Mouse (Mus musculus) c-Kit-positive CD71-positive TER-119-negative erythroid progenitor cells, embryonic 14.5 days (primary cell): ENCODE measurements around the gene Dennd1b.

ENCODE experiments used
- DNase-seq: peaks from one replicate; pipeline ENCODE4 v3.0.0-alpha.2; 2013; ENCODE audit warnings: low read depth

Gene Dennd1b

DNA sequence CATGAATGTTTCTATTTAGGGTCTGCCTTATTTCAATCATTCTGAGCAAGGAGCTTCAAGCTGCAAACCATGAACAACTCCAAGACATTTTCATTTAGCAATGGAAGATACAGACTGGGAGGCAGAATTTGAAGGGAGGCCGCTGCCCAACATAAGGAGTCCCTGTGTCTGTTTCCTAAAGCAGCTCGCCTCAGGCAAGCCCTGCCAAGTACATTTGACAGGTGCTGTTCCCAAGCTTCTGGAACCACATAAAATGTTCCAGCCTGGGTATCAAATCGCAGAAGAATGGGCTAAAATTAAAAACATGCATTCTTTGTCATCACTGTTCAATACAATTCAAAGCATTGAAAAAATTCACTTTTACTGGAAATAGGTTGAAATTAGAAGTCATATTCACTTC is 229.4 kb downstream of the Dennd1b start:
- no peak for DNase-seq

DNA sequence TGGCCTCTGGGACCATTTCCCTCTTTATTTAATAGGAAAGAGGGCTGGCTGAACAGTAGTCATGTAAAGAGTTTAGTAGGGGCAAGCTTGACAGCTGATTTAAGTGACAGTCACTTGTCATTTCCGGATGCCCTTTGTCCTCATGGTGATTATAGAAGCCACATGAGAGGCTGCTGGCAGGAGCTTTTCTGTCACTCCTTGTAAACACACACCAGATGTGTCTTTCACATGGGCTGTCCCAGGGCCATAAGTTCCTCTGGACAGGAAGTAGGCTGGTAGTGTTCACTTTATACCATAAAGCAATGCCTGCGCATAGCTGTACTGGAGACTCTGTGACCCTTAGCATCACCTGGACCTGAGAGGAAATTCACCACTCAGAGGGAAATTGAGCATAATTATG is 230.8 kb downstream of the Dennd1b start:
- no peak for DNase-seq

DNA sequence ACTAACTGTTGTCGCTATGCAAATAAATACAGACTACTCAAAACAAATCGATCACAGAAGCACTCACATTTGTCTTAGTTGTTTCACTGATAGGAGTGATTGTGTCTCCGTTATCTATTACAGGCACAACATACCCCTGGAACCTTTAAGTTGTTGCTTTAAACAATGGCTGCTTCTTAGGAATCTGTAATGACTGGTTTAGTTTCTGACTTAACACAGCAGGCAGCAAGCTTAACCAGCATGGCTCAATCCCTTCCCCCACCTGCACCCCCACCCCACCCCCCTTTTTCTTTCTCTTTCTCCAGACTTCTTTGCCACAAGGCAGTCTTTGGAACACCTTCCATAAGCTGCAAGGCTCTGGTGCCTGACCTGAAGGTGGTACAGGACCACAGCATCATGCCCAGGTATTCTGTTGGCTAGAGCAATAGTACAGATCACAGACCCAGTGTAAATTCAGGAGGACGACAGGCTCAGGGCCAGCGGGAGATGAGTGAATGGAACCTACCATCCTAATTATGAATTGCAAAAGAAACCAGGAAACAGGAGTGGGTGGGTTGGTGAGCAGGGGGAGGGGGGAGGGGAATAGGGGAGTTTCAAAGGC is 231.3 kb downstream of the Dennd1b start:
- DNase-seq, result no peak

DNA sequence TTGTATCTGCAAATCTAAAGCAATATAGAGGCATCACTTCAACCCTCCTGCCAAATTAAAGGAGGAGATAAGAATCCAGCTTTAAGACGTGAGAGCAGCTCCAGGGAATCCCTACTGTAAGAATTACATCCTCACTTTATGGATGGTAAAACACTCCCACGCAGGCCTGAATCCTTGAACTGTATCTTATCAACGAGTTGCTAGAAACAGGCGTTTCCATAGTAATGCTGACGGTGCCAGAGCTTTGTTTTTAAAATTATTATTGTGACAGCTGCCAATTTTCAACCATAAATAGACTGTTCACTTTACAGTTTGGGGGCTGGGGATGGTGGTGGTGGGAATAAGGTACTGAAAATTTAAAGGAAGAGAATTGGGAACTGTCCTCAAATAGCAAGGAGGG is 239.8 kb downstream of the Dennd1b start:
- no peak for DNase-seq

DNA sequence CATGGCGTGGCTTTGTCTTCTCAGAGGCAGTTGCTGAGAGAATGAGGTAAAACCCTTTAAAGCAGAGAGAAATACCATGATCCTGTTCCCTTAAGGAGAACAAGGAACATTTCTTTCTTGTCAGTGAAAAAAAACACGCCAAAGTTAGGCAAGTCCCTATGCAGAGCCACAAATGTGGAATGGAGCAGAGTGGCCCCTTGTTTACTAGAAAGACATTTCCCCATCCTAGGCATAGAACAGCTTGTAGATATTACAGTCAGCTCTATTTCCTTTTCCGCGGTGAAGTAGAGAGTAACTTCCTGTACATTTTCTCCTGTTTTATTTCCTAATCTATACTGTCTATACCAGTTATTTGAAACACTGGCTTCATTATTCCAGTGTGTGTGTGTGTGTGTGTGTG is 243.0 kb downstream of the Dennd1b start:
- DNase-seq, result no peak

DNA sequence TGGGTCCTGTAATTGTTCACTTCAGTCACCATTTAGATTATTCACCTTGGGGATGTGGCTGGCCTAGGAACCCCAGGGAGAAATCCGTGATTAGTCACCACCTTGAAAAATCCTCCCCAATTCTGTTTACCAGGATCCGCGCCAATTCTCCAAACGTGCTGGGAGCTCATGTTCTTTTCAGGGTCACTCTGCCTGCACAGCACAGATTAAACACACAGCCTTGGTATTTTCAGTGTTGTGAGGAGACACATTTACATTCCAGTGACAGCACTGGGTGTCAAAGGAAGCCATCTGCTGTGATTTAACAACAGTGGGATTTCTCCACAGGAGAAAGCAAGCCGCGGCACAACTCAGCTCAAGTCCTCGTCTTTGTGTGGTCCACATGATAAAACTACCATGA is 246.6 kb downstream of the Dennd1b start:
- DNase-seq, result no peak

DNA sequence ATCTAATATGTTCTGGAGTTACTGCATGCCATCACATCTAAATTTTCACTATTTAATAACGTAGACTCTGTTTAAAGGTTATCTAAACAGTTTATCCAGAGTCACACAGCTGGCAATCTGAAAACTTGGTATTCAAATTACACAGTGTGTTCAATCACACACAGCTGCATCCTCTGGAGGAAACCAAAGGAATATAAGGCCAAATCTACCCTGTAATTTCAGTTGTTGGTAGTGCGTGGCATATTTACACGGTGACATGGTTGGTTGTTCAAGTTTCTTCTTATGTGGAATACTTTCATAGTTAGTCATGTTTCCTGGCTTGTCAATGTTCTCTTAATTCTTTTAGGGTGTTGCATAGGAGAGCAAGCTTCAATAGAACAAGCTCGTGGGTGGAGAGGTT is 247.3 kb downstream of the Dennd1b start:
- DNase-seq, result no peak

DNA sequence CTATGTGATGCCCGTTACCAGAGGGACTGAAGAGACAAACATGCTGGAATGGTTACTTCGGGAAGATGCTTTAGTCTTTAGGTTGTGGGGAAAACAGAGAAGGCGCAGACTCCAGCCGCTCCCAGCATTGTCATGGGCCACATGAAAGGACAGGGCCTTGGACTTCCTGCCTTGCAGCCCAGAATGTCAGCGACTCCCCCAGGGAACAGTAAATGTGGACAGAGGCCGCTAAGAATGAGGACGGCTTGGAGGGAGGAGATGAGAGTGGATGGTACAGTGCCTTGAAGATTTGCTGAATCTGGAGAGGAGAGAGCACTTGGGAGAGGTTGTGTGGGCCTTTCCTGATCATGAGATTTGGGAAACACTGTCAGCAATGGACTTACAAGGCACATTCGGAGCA is 252.1 kb downstream of the Dennd1b start:
- no peak for DNase-seq

DNA sequence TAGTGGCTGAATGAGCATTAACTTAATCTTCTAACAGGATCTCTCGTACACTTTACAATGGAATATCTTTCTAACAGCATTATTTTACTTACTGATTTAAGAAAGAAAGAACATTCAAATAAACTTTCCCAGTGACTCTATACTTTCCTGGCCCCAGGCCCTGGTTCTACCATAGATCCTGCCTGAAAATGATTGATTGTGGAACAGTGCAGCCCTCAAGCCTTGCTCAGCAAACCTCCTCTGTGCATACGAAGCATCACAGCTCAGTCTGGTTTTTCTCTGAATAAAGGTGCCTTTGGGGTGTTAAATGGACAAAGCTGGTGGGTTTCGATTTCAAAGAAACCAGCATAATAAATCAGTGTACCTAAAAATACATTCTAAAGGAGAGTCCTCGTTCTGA is 260.6 kb downstream of the Dennd1b start:
- no peak for DNase-seq

DNA sequence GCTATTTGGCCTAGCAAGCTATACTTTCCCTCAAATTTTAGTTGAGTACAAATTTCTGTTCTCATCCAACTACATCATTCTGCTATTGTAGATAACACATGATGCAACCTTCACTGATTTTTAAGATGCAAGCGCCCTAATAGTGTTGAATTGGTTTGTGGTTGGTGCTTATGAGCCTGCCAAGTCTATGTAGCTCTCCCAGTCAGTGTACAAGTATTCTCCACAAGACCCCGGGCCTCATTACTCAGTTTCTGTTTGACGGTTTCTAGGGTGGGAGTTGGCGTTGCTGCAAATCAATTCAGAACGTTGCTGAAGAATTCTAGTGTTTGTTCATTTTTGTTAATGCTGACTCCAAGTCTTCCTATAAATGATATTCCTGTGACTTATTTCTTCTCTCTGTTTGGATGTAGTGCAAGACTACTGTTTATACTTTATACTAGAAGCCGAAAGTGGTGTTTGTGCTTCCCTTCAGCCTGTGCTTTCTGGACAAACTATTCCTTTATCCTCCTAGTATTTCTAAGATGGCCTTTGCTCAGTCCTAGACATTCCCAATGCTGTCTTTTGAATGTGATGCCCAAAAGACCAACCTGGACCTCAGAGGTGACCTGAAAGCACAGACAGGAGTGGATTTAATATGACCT is 261.2 kb downstream of the Dennd1b start:
- DNase-seq, result no peak
